Mouse (Mus musculus): ENCODE results near the gene Efnb2. TPM values are rescaled to one million over a fixed set of nuclear protein-coding genes. Genes with fewer than 3 reads are reported as not detected.

The Efnb2 gene
- 89.3 TPM for polyA plus RNA-seq (2014; fragmentation: Illumina TruSeq; extraction: RNeasy Lipid Tissue Mini Kit (QIAGEN cat#74804); ENCODE audit: low read depth, low replicate concordance)

DNA sequence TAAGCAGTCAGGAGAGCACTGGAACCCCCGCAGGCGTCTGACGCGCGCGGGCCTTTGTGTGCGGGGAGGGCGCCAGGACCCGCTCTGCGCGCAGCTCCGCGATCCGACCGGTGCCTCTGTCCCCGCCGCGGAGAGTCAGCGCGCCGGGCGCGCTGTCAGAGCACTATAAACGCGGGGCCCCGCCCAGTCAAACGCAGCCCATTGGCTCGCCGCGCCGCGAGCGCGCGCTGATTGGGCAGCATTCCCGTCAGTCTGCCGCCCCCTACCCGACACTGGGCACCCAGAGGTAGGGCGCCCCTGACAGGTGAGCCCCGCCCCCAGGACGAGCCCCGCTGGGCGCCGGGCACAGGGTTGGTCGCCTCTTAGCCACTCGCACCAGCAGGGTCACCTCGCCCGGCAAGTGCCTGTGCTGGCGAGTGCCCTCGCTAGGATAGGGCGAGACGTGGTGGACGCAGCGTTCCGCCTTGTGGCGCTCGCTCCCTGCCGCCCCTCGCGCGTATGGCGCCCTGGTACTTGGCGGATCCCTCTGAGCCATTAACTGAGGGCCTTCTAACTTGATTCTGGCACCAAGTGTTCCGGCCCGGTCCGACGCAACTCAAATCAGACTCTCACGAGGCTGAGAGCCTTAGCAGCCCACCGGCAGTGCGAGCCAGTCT lies at the start of gene Efnb2:
TSS of gene Efnb2 (minus strand) at position 140 of the 656 bp plus-strand sequence.

DNA sequence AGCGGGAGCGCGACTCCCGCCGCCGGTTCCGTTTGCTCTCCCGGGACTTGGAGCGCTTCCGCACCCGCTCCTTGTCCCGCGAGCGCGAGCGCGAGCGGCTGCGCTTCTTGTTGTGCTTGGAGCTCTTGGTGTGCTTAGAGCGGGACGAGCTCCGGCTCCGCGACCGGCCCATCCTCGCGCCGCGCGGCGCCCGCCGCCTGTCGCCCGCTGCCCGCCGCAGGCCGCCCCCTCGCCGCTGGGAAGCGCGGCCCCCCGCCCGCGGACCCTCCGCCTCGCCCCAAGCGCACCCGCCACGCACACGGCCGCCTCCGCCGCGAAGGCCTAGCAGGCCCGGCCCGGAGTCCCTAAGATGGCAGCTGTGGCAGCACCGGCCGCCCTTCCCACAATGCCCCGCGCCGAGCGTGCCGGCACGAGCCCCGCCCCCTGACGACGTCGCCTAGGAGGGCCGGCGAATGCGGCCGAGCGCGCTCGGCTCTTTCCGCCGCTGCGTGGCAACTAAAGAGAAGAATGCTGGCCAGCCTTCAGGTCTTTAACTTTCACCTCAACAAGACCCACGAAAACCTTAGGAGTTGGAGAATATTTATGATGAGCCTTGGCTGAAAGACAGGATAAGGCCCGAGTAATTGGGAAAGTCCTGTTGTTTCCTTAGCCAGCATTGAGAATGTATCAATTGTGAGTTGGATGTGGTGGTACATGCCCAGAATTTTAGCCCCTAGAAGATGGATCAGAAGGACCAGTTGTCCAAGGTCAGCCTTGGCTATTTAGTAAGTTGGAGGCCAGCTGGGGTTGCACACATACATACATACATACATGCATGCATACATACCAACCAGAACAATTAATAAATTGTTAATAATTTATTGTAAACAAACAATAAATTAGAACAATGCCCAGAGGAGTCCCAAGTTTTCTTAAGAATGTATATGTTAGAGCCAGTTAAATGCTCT lies 29.4 kb upstream of the Efnb2 start, which contains the start of gene Arglu1:
TSS of gene Arglu1 (minus strand) at position 376 of the 947 bp plus-strand sequence.

Other genes starting within 250 kb of the Efnb2 start
- gene Arglu1, start 29.3 kb upstream of the Efnb2 start, polyA plus RNA-seq (2014; fragmentation: Illumina TruSeq; extraction: RNeasy Lipid Tissue Mini Kit (QIAGEN cat#74804); ENCODE audit: low read depth, low replicate concordance): 333 TPM